Mouse (Mus musculus) kidney, embryonic 15.5 days (tissue): ENCODE data around the gene Slmap. TPM values are rescaled to one million over a fixed set of nuclear protein-coding genes. Genes with fewer than 3 reads are reported as not detected.
"Not testable (repeated sequence)": the region's sequence is repeated elsewhere in the genome, so short reads cannot be mapped to it uniquely, and the experiment has no call there.

Source experiments
- ATAC-seq: fragments of 200-750 bp; cut with Nextera tagmentation; replicated peaks from 2 replicates; pipeline ENCODE4 v1.8.0; 2017; ENCODE audit warnings: moderate TSS enrichment; ENCODE audit not compliant: low FRiP score
- H3K27ac ChIP-seq: fragments of 300-500 bp; sonication (generic); 2 replicates; pipeline ENCODE4 v1.5.1; 2015; ENCODE audit warnings: mild to moderate bottlenecking, inconsistent platforms
- H3K27me3 ChIP-seq: fragments of 300-500 bp; sonication (generic); 2 replicates; pipeline ENCODE4 v1.6.1; 2015; ENCODE audit warnings: inconsistent platforms
- H3K36me3 ChIP-seq: fragments of 300-500 bp; sonication (generic); 2 replicates; pipeline ENCODE4 v1.6.1; 2015; ENCODE audit warnings: inconsistent platforms
- H3K4me1 ChIP-seq: fragments of 300-500 bp; sonication (generic); 2 replicates; pipeline ENCODE4 v1.6.1; 2015; ENCODE audit warnings: inconsistent platforms
- H3K4me2 ChIP-seq: fragments of 300-500 bp; sonication (generic); 2 replicates; pipeline ENCODE4 v1.6.1; 2015; ENCODE audit warnings: moderate library complexity, mild to moderate bottlenecking, inconsistent platforms
- H3K4me3 ChIP-seq: fragments of 300-500 bp; sonication (generic); replicated peaks from 2 replicates; pipeline ENCODE4 v1.5.1; 2015; ENCODE audit warnings: mild to moderate bottlenecking, inconsistent platforms
- H3K9ac ChIP-seq: fragments of 300-500 bp; sonication (generic); 2 replicates; pipeline ENCODE4 v1.6.1; 2015; ENCODE audit warnings: mild to moderate bottlenecking, inconsistent platforms
- H3K9me3 ChIP-seq: fragments of 300-500 bp; sonication (generic); replicated peaks from 2 replicates; pipeline ENCODE4 v1.6.1; 2016; ENCODE audit warnings: inconsistent platforms
- WGBS: fragments of 180-500 bp; shearing (Covaris S2); methylation state at CpG from one replicate; pipeline ENCODE4 v1.1.7; 2015; ENCODE audit warnings: mixed read lengths; 5-methylcytosine and 5-hydroxymethylcytosine counted together
- polyA plus RNA-seq: library from polyadenylated mRNA; unstranded; fragments of >200 nt; fragmentation: Nextera tagmentation; extraction: Ambion mirVana; gene quantifications from 2 replicates; pipeline ENCODE4 v1.2.1, GENCODE M21; 2015

The Slmap gene
- polyA plus RNA-seq, 1 experiment from 2014 or later = 19.5 TPM

DNA sequence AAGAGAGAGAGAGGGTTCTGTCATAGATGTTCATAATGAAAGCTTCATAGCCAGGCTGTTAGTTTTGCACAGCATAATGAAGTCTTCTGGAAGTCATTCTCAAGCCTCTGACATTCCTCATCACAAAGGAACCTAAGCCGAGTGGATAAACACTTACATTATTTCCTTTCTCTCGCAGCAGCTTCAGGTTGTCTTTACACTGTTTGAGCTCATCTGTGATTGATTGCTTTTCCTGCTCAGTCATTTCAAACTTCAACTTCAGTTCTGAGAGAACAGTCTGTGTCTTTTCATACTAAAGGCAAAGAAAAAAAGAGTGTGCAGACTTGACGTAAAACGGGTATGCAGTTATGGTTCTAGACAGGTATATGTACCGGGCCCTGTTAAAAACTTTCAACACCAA lies 116.8 kb downstream of the Slmap start:
- no peaks in the 10 kb centered on the region for H3K9me3 ChIP-seq
- 74% methylated on average over 5 of the region's 5 CpGs for WGBS

GRCm38 (mm10) chr14:26417088-26417487 lies 117.6 kb downstream of the Slmap start:
- 72% methylated on average over 4 of the region's 4 CpGs for WGBS
- H3K4me1 ChIP-seq = no peaks in the 10 kb centered on the region
- peaks cover 47% of the 10 kb centered on the region for H3K36me3 ChIP-seq
- H3K9ac ChIP-seq = no peak overlapping the region
- no peak overlapping the region for H3K4me3 ChIP-seq
- H3K9me3 ChIP-seq = no peaks in the 10 kb centered on the region
- no peak for ATAC-seq
- no peak overlapping the region for H3K27ac ChIP-seq
- H3K4me2 ChIP-seq = no peak overlapping the region
- no peaks in the 10 kb centered on the region for H3K27me3 ChIP-seq

More for the DNA sequence above, 116.8 kb downstream of the Slmap start:
- H3K4me1 ChIP-seq = no peaks in the 10 kb centered on the region
- no peaks in the 10 kb centered on the region for H3K27me3 ChIP-seq
- H3K4me3 ChIP-seq = no peak overlapping the region
- no peak overlapping the region for H3K27ac ChIP-seq
- no peak overlapping the region for H3K4me2 ChIP-seq
- H3K36me3 ChIP-seq = peaks cover 55% of the 10 kb centered on the region
- no peak overlapping the region for H3K9ac ChIP-seq
- no peak for ATAC-seq

GRCm38 (mm10) chr14:26413581-26413980 lies 121.2 kb downstream of the Slmap start:
- no peak for ATAC-seq
- Histone ChIP-seq H3K4me3 (no peak overlapping the region), H3K36me3 (peaks cover 27% of the 10 kb centered on the region), H3K27ac (no peak overlapping the region), H3K4me2 (no peak overlapping the region), H3K9ac (no peak overlapping the region), H3K9me3 (no peaks in the 10 kb centered on the region), H3K4me1 (no peaks in the 10 kb centered on the region), H3K27me3 (no peaks in the 10 kb centered on the region)
- WGBS = 93% methylated on average over 1 of the region's 1 CpGs

DNA sequence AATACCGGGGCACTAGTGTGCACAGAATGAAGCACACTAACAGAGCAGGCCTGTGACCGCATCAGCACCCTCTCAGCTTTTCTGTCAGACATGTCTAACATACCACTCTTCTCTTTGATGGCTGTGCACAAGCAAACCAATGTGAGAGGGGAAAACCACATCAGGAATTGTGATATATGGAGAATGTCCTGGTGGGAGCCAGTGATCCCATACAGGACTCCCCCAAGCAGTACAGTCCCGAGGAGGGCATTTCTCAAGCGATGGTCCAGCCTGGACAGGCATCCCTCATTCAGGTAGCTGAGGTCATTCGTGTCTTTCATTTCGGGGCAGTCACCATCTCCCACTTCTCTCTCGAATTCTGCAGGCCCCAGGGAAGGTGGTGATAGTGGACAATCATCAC lies 128.0 kb downstream of the Slmap start:
- H3K9ac ChIP-seq = no peak overlapping the region
- no peak overlapping the region for H3K4me2 ChIP-seq
- H3K27me3 ChIP-seq = no peaks in the 10 kb centered on the region
- no peak for ATAC-seq
- 92% methylated on average over 7 of the region's 7 CpGs for WGBS
- H3K36me3 ChIP-seq = no peaks in the 10 kb centered on the region; the same call in 1 of the 2 replicates
- H3K9me3 ChIP-seq = no peaks in the 10 kb centered on the region
- H3K4me3 ChIP-seq = no peak overlapping the region
- no peak overlapping the region for H3K27ac ChIP-seq
- H3K4me1 ChIP-seq = no peaks in the 10 kb centered on the region

GRCm38 (mm10) chr14:26398508-26399160 lies 136.1 kb downstream of the Slmap start:
- no peak overlapping the region for H3K4me2 ChIP-seq
- H3K27ac ChIP-seq = no peak overlapping the region
- H3K27me3 ChIP-seq = no peaks in the 10 kb centered on the region
- no peaks in the 10 kb centered on the region; the same call in 1 of the 2 replicates for H3K9me3 ChIP-seq
- 91% methylated on average over 7 of the region's 7 CpGs for WGBS
- no peak overlapping the region for H3K9ac ChIP-seq
- H3K36me3 ChIP-seq = peaks cover 5% of the 10 kb centered on the region; the same call in 1 of the 2 replicates
- H3K4me1 ChIP-seq = no peaks in the 10 kb centered on the region
- no peak for ATAC-seq
- no peak overlapping the region for H3K4me3 ChIP-seq

DNA sequence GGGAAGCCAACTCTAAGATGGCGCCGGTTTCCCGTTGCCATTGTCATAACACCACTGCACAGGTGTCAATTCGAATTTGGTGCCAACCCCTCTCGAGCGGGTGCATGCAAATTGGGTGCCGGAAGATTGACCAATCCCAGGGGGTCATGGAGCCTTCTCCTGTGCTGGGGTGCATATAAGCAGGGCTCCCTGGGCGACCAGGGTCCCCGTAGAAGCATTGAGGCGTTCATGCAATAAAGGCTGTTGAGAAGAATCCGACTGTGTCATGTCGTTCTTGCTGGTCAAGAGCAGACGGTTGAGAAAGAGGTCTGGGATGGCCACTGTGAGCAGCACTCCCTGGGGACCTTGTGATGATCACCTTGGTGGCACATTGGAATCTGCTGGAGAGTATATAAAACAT lies 142.9 kb downstream of the Slmap start:
- Histone ChIP-seq H3K4me3 (no peak overlapping the region), H3K4me2 (no peak overlapping the region), H3K27me3 (no peaks in the 10 kb centered on the region), H3K9me3 (no peaks in the 10 kb centered on the region; the same call in 1 of the 2 replicates), H3K36me3 (peaks cover 5% of the 10 kb centered on the region; the same call in 1 of the 2 replicates), H3K27ac (no peak overlapping the region), H3K9ac (no peak overlapping the region), H3K4me1 (no peaks in the 10 kb centered on the region)
- no peak for ATAC-seq
- WGBS = 92% methylated on average over 13 of the region's 13 CpGs

- H3K4me2 ChIP-seq, H3K36me3 ChIP-seq, H3K9ac ChIP-seq, H3K27me3 ChIP-seq, H3K4me3 ChIP-seq, ATAC-seq, H3K9me3 ChIP-seq, H3K27ac ChIP-seq, H3K4me1 ChIP-seq: not testable (repeated sequence)
- 89% methylated on average over 2 of the region's 2 CpGs for WGBS
These were observed 145.8 kb downstream of the Slmap start for GRCm38 (mm10) chr14:26388961-26389360.

DNA sequence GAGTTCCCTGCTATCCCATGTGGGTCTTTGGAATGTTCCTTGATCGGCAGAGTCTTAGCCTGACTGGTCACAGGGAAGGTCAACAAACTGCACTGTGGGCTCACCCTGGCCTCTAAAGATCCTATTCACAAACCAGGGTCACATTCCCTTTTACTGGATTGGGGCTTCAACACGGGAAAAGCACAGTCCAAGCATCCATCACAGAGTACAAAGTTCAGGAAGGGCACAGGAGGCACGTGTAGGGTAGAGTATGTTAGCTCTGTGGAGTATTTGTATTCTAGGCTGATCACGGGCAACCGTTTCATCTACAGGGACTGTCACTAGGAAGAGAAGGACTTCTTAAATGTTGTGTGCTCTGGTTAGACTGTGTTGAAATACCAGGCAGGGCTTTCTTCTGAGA lies 147.7 kb downstream of the Slmap start:
- H3K4me2 ChIP-seq, H3K9me3 ChIP-seq, H3K4me3 ChIP-seq, H3K4me1 ChIP-seq, H3K9ac ChIP-seq, H3K27ac ChIP-seq, H3K27me3 ChIP-seq, ATAC-seq, H3K36me3 ChIP-seq: not testable (repeated sequence)
- WGBS = 39% methylated on average over 5 of the region's 5 CpGs

- H3K27me3 ChIP-seq, H3K4me1 ChIP-seq, H3K4me3 ChIP-seq, H3K9ac ChIP-seq, ATAC-seq, H3K36me3 ChIP-seq, H3K9me3 ChIP-seq, H3K4me2 ChIP-seq, H3K27ac ChIP-seq: not testable (repeated sequence)
- 87% methylated on average over 2 of the region's 2 CpGs for WGBS
These were observed 149.1 kb downstream of the Slmap start for GRCm38 (mm10) chr14:26385659-26386058.

GRCm38 (mm10) chr14:26379071-26379470 lies 155.7 kb downstream of the Slmap start:
- no peaks in the 10 kb centered on the region for H3K4me1 ChIP-seq
- ATAC-seq = no peak
- WGBS = 69% methylated on average over 3 of the region's 3 CpGs

GRCm38 (mm10) chr14:26376652-26377051 lies 158.1 kb downstream of the Slmap start:
- WGBS = 8% methylated on average over 2 of the region's 2 CpGs
- H3K9me3 ChIP-seq = no peaks in the 10 kb centered on the region

More at GRCm38 (mm10) chr14:26379071-26379470, 155.7 kb downstream of the Slmap start:
- no peaks in the 10 kb centered on the region for H3K27me3 ChIP-seq
- H3K9ac ChIP-seq = no peak overlapping the region
- H3K27ac ChIP-seq = no peak overlapping the region
- no peaks in the 10 kb centered on the region for H3K36me3 ChIP-seq
- no peaks in the 10 kb centered on the region for H3K9me3 ChIP-seq
- H3K4me3 ChIP-seq = no peak overlapping the region
- no peak overlapping the region for H3K4me2 ChIP-seq

More at GRCm38 (mm10) chr14:26376652-26377051, 158.1 kb downstream of the Slmap start:
- H3K4me3 ChIP-seq = no peak overlapping the region
- H3K4me2 ChIP-seq = no peak overlapping the region
- no peaks in the 10 kb centered on the region for H3K36me3 ChIP-seq
- H3K9ac ChIP-seq = no peak overlapping the region
- no peaks in the 10 kb centered on the region for H3K4me1 ChIP-seq
- no peak overlapping the region for H3K27ac ChIP-seq
- H3K27me3 ChIP-seq = no peaks in the 10 kb centered on the region
- no peak for ATAC-seq
